Mouse (Mus musculus) ES-CJ7 (cell line): ENCODE measurements around the gene Catip.
"Not testable (repeated sequence)": the region's sequence is repeated elsewhere in the genome, so short reads cannot be mapped to it uniquely, and the experiment has no call there.

Source experiments
- DNase-seq: peaks from one replicate; pipeline ENCODE4 v3.0.0; 2011; ENCODE audit warnings: low read depth, low spot score

Catip gene

GRCm38 (mm10) chr1:74361812-74362211, at the start of gene Catip:
Gene Catip (plus strand): TSS chr1:74362108.
- DNase-seq: peak; percentile 99

- DNase-seq: peak; percentile 91
These were observed 48.7 kb upstream of the Catip start for GRCm38 (mm10) chr1:74313049-74313692.

- no peak for DNase-seq
These were observed 47.1 kb upstream of the Catip start for GRCm38 (mm10) chr1:74314796-74315195.

GRCm38 (mm10) chr1:74316114-74316827, 45.6 kb upstream of the Catip start:
- DNase-seq: no peak

GRCm38 (mm10) chr1:74318711-74319110, 43.2 kb upstream of the Catip start:
- no peak for DNase-seq

GRCm38 (mm10) chr1:74321396-74321795, 40.5 kb upstream of the Catip start:
- DNase-seq: no peak

GRCm38 (mm10) chr1:74326916-74327315, 35.0 kb upstream of the Catip start:
- not testable (repeated sequence) for DNase-seq

- DNase-seq: no peak
These were observed 31.9 kb upstream of the Catip start for GRCm38 (mm10) chr1:74329899-74330431.

GRCm38 (mm10) chr1:74331046-74331681, 30.7 kb upstream of the Catip start:
- DNase-seq: no peak

GRCm38 (mm10) chr1:74332241-74332763, 29.6 kb upstream of the Catip start:
- peak; percentile 100 for DNase-seq

- no peak for DNase-seq
These were observed 29.0 kb upstream of the Catip start for GRCm38 (mm10) chr1:74332930-74333329.

GRCm38 (mm10) chr1:74334607-74335006, 27.3 kb upstream of the Catip start:
- no peak for DNase-seq

- peak; percentile 35 for DNase-seq
These were observed 26.9 kb upstream of the Catip start for GRCm38 (mm10) chr1:74335033-74335432.

GRCm38 (mm10) chr1:74335436-74336170, 26.3 kb upstream of the Catip start:
- DNase-seq: no peak

- no peak for DNase-seq
These were observed 24.6 kb upstream of the Catip start for GRCm38 (mm10) chr1:74337241-74337771.

GRCm38 (mm10) chr1:74338013-74338412, 23.9 kb upstream of the Catip start:
- DNase-seq: no peak

- no peak for DNase-seq
These were observed 23.3 kb upstream of the Catip start for GRCm38 (mm10) chr1:74338626-74339025.

GRCm38 (mm10) chr1:74339917-74340316, 22.0 kb upstream of the Catip start:
- no peak for DNase-seq

GRCm38 (mm10) chr1:74340361-74340764, 21.5 kb upstream of the Catip start:
- no peak for DNase-seq

GRCm38 (mm10) chr1:74340992-74341391, 20.9 kb upstream of the Catip start:
- DNase-seq: not testable (repeated sequence)

- DNase-seq: no peak
These were observed 20.0 kb upstream of the Catip start for GRCm38 (mm10) chr1:74341898-74342297.
